Mouse (Mus musculus) megakaryocyte, embryonic 14.5 days (primary cell): ENCODE measurements around the gene 1810010D01Rik.

Experiments used
- FLI1 ChIP-seq: IDR thresholded peaks from 2 replicates; pipeline ENCODE4 v1.6.1; 2012; ENCODE audit warnings: low read length, inconsistent platforms, mixed read lengths
- GATA1 ChIP-seq: IDR thresholded peaks from 3 replicates; pipeline ENCODE4 v1.6.1; 2012; ENCODE audit warnings: mixed read lengths, low read length, inconsistent platforms, borderline replicate concordance

DNA sequence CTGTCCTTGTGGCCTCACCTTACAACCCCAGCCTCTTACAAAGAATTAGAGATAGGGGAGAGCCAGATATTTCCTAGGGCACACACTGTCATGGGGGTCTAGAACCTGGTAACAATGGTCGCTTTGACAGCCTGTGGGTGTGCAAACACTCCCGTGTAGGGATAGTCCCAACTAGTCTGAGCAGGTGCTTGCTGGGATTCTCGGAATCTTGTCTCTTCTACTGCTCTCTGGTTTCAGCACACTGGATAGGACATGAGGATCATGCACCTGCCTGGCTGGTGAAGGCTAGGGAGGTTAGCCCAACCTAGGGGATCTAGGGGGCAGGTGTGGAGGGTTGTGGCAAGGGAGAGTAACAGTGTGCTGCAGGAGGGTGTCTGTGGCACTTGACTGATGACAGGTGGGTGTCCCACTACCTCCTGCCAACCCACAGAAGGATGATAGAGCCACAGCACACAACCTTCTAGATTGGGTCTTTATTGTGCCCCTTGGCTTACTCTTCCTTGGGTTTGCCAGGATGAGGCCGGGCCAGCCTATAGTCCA is 2.5 kb downstream of the 1810010D01Rik start:
- TF ChIP-seq GATA1 = no peak
- no peak for TF ChIP-seq FLI1
